Mouse (Mus musculus): ENCODE data around the gene Acbd3.

GRCm38 (mm10) chr1:180698063-180698462, 27.8 kb upstream of the Acbd3 start:
- TF ChIP-seq POLR2A (IDR thresholded peaks at IDR 0.05; ENCODE audit: insufficient read depth, low read depth, low read length) (no peak), EP300 (IDR thresholded peaks at IDR 0.05; ENCODE audit: insufficient read depth, low read depth, low read length) (no peak), CTCF (IDR thresholded peaks at IDR 0.05) (no peak)
